Mouse (Mus musculus) kidney, adult 11 months (tissue): ENCODE measurements at regions not wholly inside any gene's neighbourhood (a gene's known extent, or its start where the extent isn't known, plus 50 kb on each side); places are given as distances from the start of the nearest gene placed in this dataset.

Source experiments
- DNase-seq: peaks from one replicate; pipeline ENCODE4 v3.0.0; 2022

DNA sequence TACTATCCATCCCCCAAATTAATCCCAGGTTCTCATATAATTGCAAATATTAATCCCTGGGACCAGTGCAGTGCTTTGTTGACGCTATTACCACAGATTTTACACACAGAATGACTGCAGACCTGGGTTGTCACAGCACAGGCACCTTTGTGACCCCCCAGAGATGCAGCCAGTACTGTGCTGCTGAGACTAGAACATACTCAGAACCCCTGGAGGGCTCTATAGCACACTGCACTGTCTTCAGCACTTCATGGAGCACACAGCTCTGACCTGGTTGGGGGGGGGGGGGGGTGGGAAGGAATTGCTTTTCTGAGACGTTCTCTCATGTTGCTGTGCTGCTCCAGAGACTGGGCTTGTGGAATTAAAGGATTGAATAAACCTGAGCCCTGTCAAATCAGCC is 154.9 kb upstream of the Gm34302 start:
- DNase-seq: no peak

DNA sequence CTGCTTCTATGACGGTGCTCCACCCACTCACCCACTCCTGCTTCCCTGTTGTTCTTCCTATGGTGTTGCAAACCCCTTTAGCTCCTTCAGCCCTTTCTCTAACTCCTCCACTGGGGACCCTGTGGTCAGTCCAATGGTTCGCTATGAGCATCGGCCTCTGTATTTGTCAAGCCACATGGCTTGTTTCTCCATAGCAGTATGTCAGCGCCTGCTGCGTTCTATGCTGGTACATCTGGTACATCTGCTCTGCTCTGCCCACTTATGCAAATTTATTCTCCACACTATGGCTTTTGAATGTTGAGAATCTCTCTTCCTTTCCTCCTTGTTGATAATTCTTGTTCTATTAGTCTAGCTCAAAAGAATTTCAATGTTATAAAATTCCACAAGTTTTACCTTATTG is 154.2 kb upstream of the Gm34302 start:
- no peak for DNase-seq

- no peak for DNase-seq
These were observed 144.0 kb upstream of the Gm34302 start for GRCm38 (mm10) chr3:63627724-63628123.

- no peak for DNase-seq
These were observed 132.4 kb upstream of the Gm34302 start for GRCm38 (mm10) chr3:63616127-63616526.

GRCm38 (mm10) chr3:63613652-63614051 is 130.0 kb upstream of the Gm34302 start:
- no peak for DNase-seq

GRCm38 (mm10) chr3:63612767-63613363 is 129.2 kb upstream of the Gm34302 start:
- DNase-seq: no peak

DNA sequence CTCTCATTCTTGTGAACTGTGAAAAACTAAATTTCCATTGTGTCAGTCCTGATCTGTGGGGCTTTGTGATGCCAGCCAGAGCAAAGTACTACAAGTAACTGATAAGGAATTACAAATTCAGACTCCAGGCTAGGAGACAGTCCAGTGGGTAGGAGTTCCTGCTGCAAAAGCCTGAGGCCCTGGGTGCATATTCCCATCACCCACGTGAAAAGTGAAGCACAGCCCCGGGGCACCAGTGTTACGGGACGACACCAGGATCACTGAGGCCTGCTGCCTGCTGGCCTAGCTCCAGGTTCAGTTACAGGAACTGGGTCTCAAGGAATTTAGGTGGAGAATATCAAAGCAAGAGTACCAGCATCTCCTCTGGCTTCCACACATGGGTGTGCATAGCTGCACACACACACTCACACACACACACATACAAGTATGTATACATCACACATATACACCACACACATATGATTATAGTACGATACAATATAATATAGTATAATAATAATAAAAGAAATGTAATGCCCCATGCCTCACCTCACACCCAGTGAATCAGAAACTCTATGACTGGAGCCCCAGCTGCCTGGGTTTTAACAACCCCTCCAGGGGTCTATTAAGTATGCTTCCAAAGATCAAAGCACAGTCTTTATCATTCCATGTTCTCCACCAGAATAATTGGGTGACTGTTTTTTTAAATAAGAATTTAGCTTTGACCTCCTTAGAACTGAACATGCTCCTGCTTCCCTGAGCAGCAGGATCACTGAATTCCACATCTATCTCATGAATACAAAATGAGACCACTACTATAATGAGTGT is 126.6 kb upstream of the Gm34302 start:
- peak; percentile 4 for DNase-seq

- peak; percentile 26 for DNase-seq
These were observed 125.9 kb upstream of the Gm34302 start for GRCm38 (mm10) chr3:63609454-63610112.

GRCm38 (mm10) chr3:63582717-63583696 is 99.3 kb upstream of the Gm34302 start:
- no peak for DNase-seq

DNA sequence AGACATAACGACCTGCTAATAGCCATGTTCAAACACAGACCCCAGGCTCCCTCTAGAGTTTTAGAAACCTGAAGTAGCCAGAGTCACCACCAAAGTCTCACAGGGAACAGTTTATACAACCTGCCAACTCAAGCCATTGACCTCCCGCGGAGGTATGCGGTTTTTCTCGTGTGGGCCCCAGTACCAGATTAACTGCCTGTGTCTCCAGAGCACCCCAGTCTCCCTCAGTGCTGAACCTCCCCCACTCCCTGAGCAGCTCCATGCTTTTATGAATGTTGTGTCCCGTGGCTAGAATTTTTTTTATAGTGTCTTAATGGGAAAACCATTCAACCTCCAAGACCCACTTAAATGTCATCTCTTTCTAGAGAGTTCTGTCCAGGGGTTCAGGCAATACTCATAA is 98.5 kb upstream of the Gm34302 start:
- no peak for DNase-seq

DNA sequence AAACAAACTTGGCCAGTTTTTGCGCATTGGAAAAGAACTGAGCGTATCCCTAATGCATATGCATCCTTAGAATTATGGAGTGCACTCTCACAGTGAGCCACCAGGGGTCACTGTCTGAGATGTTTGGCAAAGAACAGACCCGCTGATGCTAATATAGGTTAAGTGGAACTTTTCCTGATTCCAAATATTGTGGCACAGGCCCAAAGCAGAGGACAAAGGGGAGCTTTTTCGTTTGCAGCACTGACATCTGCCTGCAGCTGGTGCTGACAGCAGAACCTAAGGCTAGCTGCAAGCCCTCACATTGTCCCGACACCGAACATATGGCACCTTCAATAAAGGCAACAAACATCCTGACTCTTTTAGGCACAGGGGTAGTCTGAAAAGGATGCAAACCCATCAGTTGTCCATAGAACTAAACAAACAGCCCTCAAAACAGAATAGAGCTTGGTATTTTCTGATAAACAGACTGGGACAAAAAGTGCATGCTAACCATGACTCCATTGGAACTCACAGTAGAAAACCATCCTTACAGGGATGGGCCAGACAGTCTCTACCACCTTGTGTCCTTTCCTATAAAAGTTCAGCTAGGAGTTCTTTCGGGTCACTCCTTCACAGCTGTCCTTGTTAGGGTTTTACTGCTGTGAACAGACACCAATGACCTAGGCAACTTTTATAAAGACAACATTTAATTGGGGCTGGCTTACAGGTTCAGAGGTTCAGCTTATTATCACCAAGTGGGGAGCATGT is 87.1 kb upstream of the Gm34302 start:
- peak; percentile 53 for DNase-seq

DNA sequence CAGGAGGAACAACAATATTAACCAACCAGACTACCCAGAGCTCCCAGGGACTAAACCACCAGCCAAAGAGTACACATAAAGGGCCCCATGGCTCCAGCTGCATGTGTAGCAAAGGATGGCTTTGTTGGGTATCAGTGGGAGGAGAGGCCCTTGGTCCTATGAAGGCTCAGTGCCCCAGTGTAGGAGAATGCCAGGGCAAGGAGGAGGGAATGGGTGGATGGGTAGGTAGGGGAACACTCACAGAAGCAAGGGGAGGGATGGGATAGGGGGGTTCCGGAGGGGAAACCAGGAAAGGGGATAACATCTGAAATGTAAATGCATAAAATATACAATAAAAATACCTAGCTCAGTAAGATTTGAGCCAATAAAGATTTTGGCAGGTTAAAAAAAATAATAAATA is 86.4 kb upstream of the Gm34302 start:
- DNase-seq: no peak

DNA sequence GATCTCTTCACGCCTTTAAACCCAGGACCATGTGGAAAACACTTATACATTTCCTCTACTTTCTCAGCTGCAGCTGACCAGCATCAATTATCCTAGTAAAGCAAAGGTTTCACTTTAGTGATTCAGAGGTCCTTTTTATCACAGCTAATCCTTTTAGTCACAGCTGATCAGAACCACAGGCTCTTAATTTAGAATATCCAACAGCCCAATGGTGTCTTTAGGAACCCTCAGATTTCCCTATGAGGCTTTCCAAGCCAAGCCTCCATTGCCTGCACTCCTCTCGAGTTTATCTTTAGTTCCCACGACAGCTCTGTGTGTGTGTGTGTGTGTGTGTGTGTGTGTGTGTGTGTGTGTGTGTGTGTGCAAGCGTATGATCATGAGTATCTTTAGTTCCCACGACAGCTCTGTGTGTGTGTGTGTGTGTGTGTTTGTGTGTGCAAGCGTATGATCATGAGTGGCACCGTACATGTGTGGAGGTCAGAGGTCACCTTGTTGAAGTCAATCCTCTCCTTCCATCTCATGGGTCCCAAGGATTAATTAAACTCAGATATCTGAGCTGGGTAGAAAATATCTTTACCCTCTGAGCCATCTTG is 85.4 kb upstream of the Gm34302 start:
- DNase-seq: no peak

DNA sequence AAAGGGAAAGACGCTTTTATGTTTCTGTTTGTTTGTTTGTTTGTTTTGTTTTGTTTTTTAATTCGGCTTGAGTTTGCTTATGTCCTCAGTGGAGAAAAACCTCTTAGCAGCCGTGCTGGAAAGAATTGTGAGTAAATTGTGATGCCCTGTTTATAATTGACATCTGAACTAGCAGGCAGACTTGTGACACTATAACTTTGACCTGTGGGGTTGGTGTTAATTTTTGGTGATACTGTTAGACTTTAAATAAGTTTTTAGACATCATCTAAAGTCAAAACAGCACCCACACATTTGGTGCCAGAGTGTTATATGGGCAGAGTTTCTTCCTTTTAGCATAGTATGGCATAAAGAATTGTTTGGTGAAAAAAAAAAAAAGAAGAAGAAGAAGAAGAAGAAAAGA is 84.0 kb upstream of the Gm34302 start:
- no peak for DNase-seq

- DNase-seq: no peak
These were observed 79.4 kb upstream of the Gm34302 start for GRCm38 (mm10) chr3:63563057-63563456.

- no peak for DNase-seq
These were observed 78.9 kb upstream of the Gm34302 start for GRCm38 (mm10) chr3:63562532-63562931.

DNA sequence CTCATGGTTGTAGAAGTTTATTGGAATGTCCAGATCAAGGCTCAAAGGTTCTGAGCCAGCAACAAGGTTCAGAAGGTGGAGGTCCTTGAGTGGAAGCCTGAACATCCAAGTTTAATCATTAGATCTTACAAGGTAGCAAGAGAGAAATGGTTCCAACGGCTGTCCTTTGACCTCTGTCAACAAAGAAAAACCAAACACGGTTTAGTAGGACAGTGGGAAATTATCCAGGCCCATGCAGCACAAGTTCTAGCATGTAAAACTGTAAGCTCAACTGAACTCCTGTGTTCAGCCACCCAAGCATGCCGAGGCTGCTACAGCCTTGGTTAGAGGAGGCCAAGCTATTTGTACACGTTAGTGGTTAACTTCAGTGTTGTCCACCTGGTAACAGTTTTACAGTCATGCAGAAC is 77.1 kb upstream of the Gm34302 start:
- peak; percentile 77 for DNase-seq

- no peak for DNase-seq
These were observed 73.1 kb upstream of the Gm34302 start for GRCm38 (mm10) chr3:63556741-63557140.

- DNase-seq: no peak
These were observed 71.2 kb upstream of the Gm34302 start for GRCm38 (mm10) chr3:63554872-63555271.

DNA sequence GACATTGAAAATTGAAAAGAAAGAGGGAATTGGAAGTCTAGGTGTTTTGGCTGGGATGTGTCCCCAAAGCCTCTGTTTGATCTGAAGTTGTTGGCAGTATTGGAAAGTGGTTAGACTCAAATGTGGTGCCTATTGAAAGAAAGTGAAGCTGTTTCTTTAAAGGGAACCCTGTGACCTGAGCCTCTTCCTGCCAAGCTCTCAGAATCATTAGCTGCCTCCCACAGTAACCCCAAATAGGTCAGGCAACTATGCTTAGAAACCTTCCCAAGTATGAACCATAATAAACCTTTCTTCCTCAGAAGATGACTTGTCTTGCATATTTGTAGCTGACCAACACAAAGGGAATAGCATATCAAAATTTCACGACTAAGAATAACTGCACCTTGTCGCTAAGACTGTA is 69.7 kb upstream of the Gm34302 start:
- no peak for DNase-seq

- DNase-seq: no peak
These were observed 68.0 kb upstream of the Gm34302 start for GRCm38 (mm10) chr3:63551661-63552060.
